Mouse (Mus musculus): ENCODE results near the gene Adgrg2. TPM values are rescaled to one million over a fixed set of nuclear protein-coding genes. Genes with fewer than 3 reads are reported as not detected.

Adgrg2 gene
- 2.4 and 2.7 TPM in 2 replicates for polyA plus RNA-seq (2015; fragmentation: Nextera tagmentation; extraction: Ambion mirVana)

DNA sequence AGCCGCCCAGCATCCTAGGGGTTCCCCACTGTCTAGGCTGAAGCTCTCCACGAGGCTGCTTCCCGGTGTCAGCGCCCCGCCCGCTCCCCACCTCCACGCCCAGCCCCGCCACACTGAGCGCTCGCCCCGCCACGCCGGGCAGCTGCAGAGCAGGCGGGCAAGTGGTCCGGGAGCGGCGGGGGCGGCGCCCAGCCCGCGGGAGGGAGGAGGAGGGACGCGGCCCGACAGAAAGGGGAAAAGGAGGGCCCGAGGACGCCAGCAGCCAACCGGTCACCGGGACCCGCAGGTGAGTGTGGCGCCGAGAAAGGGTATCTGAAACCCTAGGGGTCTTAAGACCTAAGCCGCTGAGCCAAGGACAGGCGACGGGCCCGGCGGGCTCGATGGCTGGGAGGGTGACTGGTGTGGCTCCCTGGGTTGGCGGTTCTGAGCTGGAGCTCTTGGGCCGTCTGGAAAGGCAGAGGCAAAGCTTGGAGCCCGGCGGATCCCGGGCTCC lies at the start of gene Adgrg2:
Adgrg2 (plus strand) TSS at position 227 of the 493 bp plus-strand sequence.
- Histone ChIP-seq H3K27ac (ENCODE audit: low read depth, low read length) (no peak within 1 kb of the TSS), H3K9me3 (ENCODE audit: control insufficient read depth, low read length) (no peaks in the 10 kb centered on the region)
- 18% methylated on average over 36 of the region's 42 CpGs for WGBS

GRCm38 (mm10) chrX:160350995-160351394 lies 39.5 kb upstream of the Adgrg2 start:
- no peaks in the 10 kb centered on the region for H3K36me3 ChIP-seq (ENCODE audit: control insufficient read depth, insufficient read depth, low read length)
- H3K4me2 ChIP-seq (ENCODE audit: low read length) = no peak overlapping the region
- peak; percentile 61; the same call in 1 of the 2 replicates for ATAC-seq
- no peak overlapping the region for H3K9ac ChIP-seq (ENCODE audit: low read depth, low read length)
- H3K9me3 ChIP-seq (ENCODE audit: control insufficient read depth, low read length) = no peaks in the 10 kb centered on the region
- 33% methylated on average over 7 of the region's 7 CpGs for WGBS
- H3K27ac ChIP-seq (ENCODE audit: low read depth, low read length) = no peak overlapping the region
- H3K4me1 ChIP-seq (ENCODE audit: control insufficient read depth, insufficient read depth, low read depth, low read length) = no peaks in the 10 kb centered on the region
- H3K27me3 ChIP-seq (replicated peaks; ENCODE audit: control insufficient read depth, insufficient read depth, low read length) = no peaks in the 10 kb centered on the region; the same call in 1 of the 2 replicates
- H3K4me3 ChIP-seq (ENCODE audit: low read length) = no peak overlapping the region

More for the DNA sequence above, at the start of gene Adgrg2:
- Histone ChIP-seq H3K4me3 (ENCODE audit: low read length) (peak within 1 kb of the TSS; percentile 54), H3K4me2 (ENCODE audit: low read length) (peak within 1 kb of the TSS; percentile 75), H3K27me3 (replicated peaks; ENCODE audit: control insufficient read depth, insufficient read depth, low read length) (peaks cover 2% of the 10 kb centered on the region), H3K4me1 (ENCODE audit: control insufficient read depth, insufficient read depth, low read depth, low read length) (no peaks in the 10 kb centered on the region), H3K36me3 (ENCODE audit: control insufficient read depth, insufficient read depth, low read length) (no peaks in the 10 kb centered on the region), H3K9ac (ENCODE audit: low read depth, low read length) (peak within 1 kb of the TSS; percentile 59)
- peak; percentile 74 for ATAC-seq

DNA sequence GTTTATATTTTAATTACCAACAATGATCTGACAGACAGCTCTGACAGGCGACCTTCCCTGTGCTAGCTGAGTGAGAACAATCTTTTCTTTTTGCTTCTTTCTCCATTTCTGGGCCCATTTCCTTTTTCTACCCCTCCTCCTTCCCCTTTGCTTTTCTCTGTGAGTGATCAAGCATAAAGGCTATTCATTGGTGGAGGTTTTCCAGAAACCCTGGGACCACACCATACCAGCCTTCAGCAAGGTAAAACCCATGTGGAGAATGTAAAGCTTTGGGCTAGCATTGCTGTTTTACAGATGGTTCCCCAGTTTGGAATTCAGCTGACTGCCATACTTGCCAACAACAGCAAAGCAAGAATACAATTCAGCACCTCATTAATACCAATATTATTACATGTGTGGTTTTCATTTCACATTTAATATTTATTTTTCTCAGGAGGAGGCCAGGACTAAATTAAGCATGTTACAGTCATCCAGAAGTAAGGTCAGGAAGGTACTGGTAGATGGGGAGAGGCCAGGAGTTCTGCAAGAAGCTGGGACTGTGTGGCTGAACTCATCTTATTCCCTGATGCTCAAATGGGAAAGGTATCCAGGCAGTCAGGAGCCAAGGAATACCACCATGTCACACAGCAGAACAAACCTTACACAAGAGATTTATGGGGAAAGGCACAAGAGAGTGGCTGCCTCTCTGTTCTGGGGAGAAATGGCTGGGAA lies 38.4 kb upstream of the Adgrg2 start:
- peak; percentile 69 for ATAC-seq
- no peak overlapping the region for H3K4me3 ChIP-seq (ENCODE audit: low read length)
- H3K27me3 ChIP-seq (replicated peaks; ENCODE audit: control insufficient read depth, insufficient read depth, low read length) = no peaks in the 10 kb centered on the region; the same call in 1 of the 2 replicates
- H3K36me3 ChIP-seq (ENCODE audit: control insufficient read depth, insufficient read depth, low read length) = no peaks in the 10 kb centered on the region
- H3K4me1 ChIP-seq (ENCODE audit: control insufficient read depth, insufficient read depth, low read depth, low read length) = no peaks in the 10 kb centered on the region
- H3K9ac ChIP-seq (ENCODE audit: low read depth, low read length) = no peak overlapping the region
- 41% methylated on average over 1 of the region's 1 CpGs for WGBS
- H3K27ac ChIP-seq (ENCODE audit: low read depth, low read length) = no peak overlapping the region
- H3K4me2 ChIP-seq (ENCODE audit: low read length) = no peak overlapping the region
- no peaks in the 10 kb centered on the region for H3K9me3 ChIP-seq (ENCODE audit: control insufficient read depth, low read length)

DNA sequence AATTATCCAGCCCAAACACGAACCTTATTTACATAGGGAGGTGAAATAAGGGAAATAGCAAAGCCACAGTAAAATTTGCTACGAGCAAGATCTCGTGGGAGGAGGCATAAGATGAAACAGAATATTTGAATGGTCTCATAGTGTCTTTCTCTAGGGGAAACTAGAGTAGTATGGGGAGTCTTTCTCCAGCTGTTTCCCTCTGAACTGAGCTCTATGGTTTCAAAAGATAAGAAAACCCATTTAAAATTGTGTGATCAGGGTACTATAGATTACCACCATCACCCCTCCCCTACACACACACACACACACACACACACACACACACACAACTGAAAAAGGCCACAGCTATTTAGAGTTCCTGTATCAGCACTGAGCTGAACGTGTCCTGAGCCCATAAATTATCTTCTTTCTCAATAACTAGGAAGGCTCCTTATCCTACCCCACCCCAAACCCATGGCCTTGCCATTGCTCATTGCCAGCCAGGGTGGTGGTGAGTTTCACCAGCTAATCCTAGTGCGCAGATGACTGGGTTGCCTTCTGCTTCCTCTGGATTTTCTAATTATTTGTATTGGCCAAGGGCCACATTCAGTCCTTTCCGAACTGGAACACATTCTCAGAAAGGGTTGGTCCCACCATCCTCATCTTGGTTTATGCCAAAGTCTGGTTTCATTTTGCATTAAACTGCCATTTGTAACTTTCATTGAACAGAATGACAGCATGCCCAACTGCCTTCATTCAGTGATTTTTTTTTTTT lies 5.6 kb upstream of the Adgrg2 start:
- 73% methylated on average over 6 of the region's 6 CpGs for WGBS
- Histone ChIP-seq H3K4me1 (ENCODE audit: control insufficient read depth, insufficient read depth, low read depth, low read length) (no peaks in the 10 kb centered on the region), H3K4me2 (ENCODE audit: low read length) (no peak overlapping the region), H3K27me3 (replicated peaks; ENCODE audit: control insufficient read depth, insufficient read depth, low read length) (no peaks in the 10 kb centered on the region; the same call in 1 of the 2 replicates), H3K9me3 (ENCODE audit: control insufficient read depth, low read length) (no peaks in the 10 kb centered on the region), H3K4me3 (ENCODE audit: low read length) (no peak overlapping the region), H3K27ac (ENCODE audit: low read depth, low read length) (no peak overlapping the region), H3K9ac (ENCODE audit: low read depth, low read length) (no peak overlapping the region), H3K36me3 (ENCODE audit: control insufficient read depth, insufficient read depth, low read length) (no peaks in the 10 kb centered on the region)
- ATAC-seq = no peak

DNA sequence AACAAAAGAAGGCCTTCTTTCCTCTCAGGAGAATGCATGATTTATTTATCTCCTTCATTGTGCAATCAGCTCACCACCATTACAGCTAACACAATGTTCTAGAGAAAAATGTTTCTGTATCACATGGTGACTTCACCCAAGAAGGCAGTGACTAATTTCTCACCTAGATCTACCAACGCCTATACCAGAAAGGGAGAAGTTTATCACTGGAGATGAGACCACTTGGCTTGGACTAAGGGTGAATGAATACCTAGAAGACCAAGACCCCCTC lies 5.1 kb upstream of the Adgrg2 start:
- Histone ChIP-seq H3K9me3 (ENCODE audit: control insufficient read depth, low read length) (no peaks in the 10 kb centered on the region), H3K27me3 (replicated peaks; ENCODE audit: control insufficient read depth, insufficient read depth, low read length) (no peaks in the 10 kb centered on the region; the same call in 1 of the 2 replicates), H3K4me2 (ENCODE audit: low read length) (no peak overlapping the region), H3K4me3 (ENCODE audit: low read length) (no peak overlapping the region), H3K36me3 (ENCODE audit: control insufficient read depth, insufficient read depth, low read length) (no peaks in the 10 kb centered on the region), H3K4me1 (ENCODE audit: control insufficient read depth, insufficient read depth, low read depth, low read length) (no peaks in the 10 kb centered on the region), H3K27ac (ENCODE audit: low read depth, low read length) (no peak overlapping the region), H3K9ac (ENCODE audit: low read depth, low read length) (no peak overlapping the region)
- no peak for ATAC-seq
- WGBS = 65% methylated on average over 1 of the region's 1 CpGs

- 74% methylated on average over 4 of the region's 4 CpGs for WGBS
- Histone ChIP-seq H3K27ac (ENCODE audit: low read depth, low read length) (no peak overlapping the region), H3K4me2 (ENCODE audit: low read length) (no peak overlapping the region), H3K9me3 (ENCODE audit: control insufficient read depth, low read length) (no peaks in the 10 kb centered on the region), H3K4me1 (ENCODE audit: control insufficient read depth, insufficient read depth, low read depth, low read length) (no peaks in the 10 kb centered on the region), H3K4me3 (ENCODE audit: low read length) (no peak overlapping the region), H3K36me3 (ENCODE audit: control insufficient read depth, insufficient read depth, low read length) (no peaks in the 10 kb centered on the region), H3K9ac (ENCODE audit: low read depth, low read length) (no peak overlapping the region), H3K27me3 (replicated peaks; ENCODE audit: control insufficient read depth, insufficient read depth, low read length) (no peaks in the 10 kb centered on the region)
- no peak for ATAC-seq
These were observed 22.5 kb downstream of the Adgrg2 start for GRCm38 (mm10) chrX:160412930-160413453.

DNA sequence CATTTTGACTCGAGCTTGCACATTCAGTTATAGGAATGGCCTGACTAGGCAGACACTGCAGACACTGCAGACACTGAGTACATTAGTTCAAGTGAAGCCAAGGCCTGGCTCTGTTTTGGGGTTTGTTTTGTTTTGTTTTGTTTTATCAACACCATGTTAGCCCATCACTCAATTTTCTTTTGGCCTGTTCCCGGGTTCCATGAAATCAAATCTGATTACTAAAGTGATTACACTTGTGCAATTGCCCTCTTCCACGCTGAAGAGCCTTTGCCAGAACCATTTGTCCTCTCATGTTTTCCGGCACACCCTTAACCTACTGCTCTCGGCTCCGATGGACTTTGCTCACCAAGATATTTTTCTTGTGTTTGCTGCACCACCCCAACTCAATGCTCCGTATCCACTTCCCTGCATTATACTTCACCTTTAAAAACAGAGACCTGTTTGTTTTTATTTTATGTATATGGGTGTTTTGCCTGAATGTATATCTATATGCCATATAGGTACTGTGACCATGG lies 23.4 kb downstream of the Adgrg2 start:
- Histone ChIP-seq H3K4me3 (ENCODE audit: low read length) (no peak overlapping the region), H3K4me1 (ENCODE audit: control insufficient read depth, insufficient read depth, low read depth, low read length) (no peaks in the 10 kb centered on the region), H3K36me3 (ENCODE audit: control insufficient read depth, insufficient read depth, low read length) (no peaks in the 10 kb centered on the region), H3K9ac (ENCODE audit: low read depth, low read length) (no peak overlapping the region), H3K27ac (ENCODE audit: low read depth, low read length) (no peak overlapping the region), H3K9me3 (ENCODE audit: control insufficient read depth, low read length) (no peaks in the 10 kb centered on the region), H3K27me3 (replicated peaks; ENCODE audit: control insufficient read depth, insufficient read depth, low read length) (no peaks in the 10 kb centered on the region), H3K4me2 (ENCODE audit: low read length) (no peak overlapping the region)
- WGBS = 89% methylated on average over 7 of the region's 7 CpGs
- no peak for ATAC-seq

GRCm38 (mm10) chrX:160418397-160418796 lies 27.9 kb downstream of the Adgrg2 start:
- WGBS = 90% methylated on average over 7 of the region's 7 CpGs

GRCm38 (mm10) chrX:160423737-160424136 lies 33.2 kb downstream of the Adgrg2 start:
- Histone ChIP-seq H3K36me3 (ENCODE audit: control insufficient read depth, insufficient read depth, low read length) (no peaks in the 10 kb centered on the region), H3K9ac (ENCODE audit: low read depth, low read length) (no peak overlapping the region), H3K4me2 (ENCODE audit: low read length) (no peak overlapping the region), H3K27ac (ENCODE audit: low read depth, low read length) (no peak overlapping the region), H3K9me3 (ENCODE audit: control insufficient read depth, low read length) (no peaks in the 10 kb centered on the region), H3K27me3 (replicated peaks; ENCODE audit: control insufficient read depth, insufficient read depth, low read length) (no peaks in the 10 kb centered on the region; the same call in 1 of the 2 replicates), H3K4me1 (ENCODE audit: control insufficient read depth, insufficient read depth, low read depth, low read length) (no peaks in the 10 kb centered on the region), H3K4me3 (ENCODE audit: low read length) (no peak overlapping the region)
- no peak for ATAC-seq
- 50% methylated on average over 1 of the region's 1 CpGs for WGBS

More at GRCm38 (mm10) chrX:160418397-160418796, 27.9 kb downstream of the Adgrg2 start:
- no peak overlapping the region for H3K27ac ChIP-seq (ENCODE audit: low read depth, low read length)
- H3K4me3 ChIP-seq (ENCODE audit: low read length) = no peak overlapping the region
- H3K27me3 ChIP-seq (replicated peaks; ENCODE audit: control insufficient read depth, insufficient read depth, low read length) = no peaks in the 10 kb centered on the region; the same call in 1 of the 2 replicates
- H3K9ac ChIP-seq (ENCODE audit: low read depth, low read length) = no peak overlapping the region
- H3K4me2 ChIP-seq (ENCODE audit: low read length) = no peak overlapping the region
- H3K9me3 ChIP-seq (ENCODE audit: control insufficient read depth, low read length) = no peaks in the 10 kb centered on the region
- no peak for ATAC-seq
- no peaks in the 10 kb centered on the region for H3K4me1 ChIP-seq (ENCODE audit: control insufficient read depth, insufficient read depth, low read depth, low read length)
- H3K36me3 ChIP-seq (ENCODE audit: control insufficient read depth, insufficient read depth, low read length) = no peaks in the 10 kb centered on the region

All from hindbrain, embryonic 16.5 days (tissue).